Mouse (Mus musculus): ENCODE measurements around the gene N6amt1.

N6amt1 gene

GRCm38 (mm10) chr16:87354075-87354583 is at the start of gene N6amt1:
Gene N6amt1, plus strand, starts transcription at chr16:87354185.
- in situ Hi-C loops (cut with MseI, MboI), result no loop called here

- in situ Hi-C loops (cut with MseI, MboI), result no loop called here
These were observed 48.6 kb upstream of the N6amt1 start for GRCm38 (mm10) chr16:87305251-87306011.

- in situ Hi-C loops (cut with MseI, MboI), result no loop called here
These were observed 46.8 kb upstream of the N6amt1 start for GRCm38 (mm10) chr16:87307109-87307735.

GRCm38 (mm10) chr16:87310659-87311058 is 43.3 kb upstream of the N6amt1 start:
- in situ Hi-C loops (cut with MseI, MboI), result no loop called here

GRCm38 (mm10) chr16:87318200-87318811 is 35.7 kb upstream of the N6amt1 start:
- in situ Hi-C loops (cut with MseI, MboI), result no loop called here

- in situ Hi-C loops (cut with MseI, MboI), result no loop called here
These were observed 35.0 kb upstream of the N6amt1 start for GRCm38 (mm10) chr16:87318998-87319397.

- in situ Hi-C loops (cut with MseI, MboI), result no loop called here
These were observed 34.3 kb upstream of the N6amt1 start for GRCm38 (mm10) chr16:87319541-87320251.

- in situ Hi-C loops (cut with MseI, MboI), result no loop called here
These were observed 33.8 kb upstream of the N6amt1 start for GRCm38 (mm10) chr16:87320252-87320555.

- in situ Hi-C loops (cut with MseI, MboI), result no loop called here
These were observed 29.4 kb upstream of the N6amt1 start for GRCm38 (mm10) chr16:87324571-87324970.

GRCm38 (mm10) chr16:87329986-87330385 is 24.0 kb upstream of the N6amt1 start:
- in situ Hi-C loops (cut with MseI, MboI), result no loop called here

GRCm38 (mm10) chr16:87334756-87335155 is 19.2 kb upstream of the N6amt1 start:
- in situ Hi-C loops (cut with MseI, MboI), result no loop called here

- in situ Hi-C loops (cut with MseI, MboI), result no loop called here
These were observed 12.9 kb upstream of the N6amt1 start for GRCm38 (mm10) chr16:87341043-87341572.

- in situ Hi-C loops (cut with MseI, MboI), result no loop called here
These were observed 5.9 kb upstream of the N6amt1 start for GRCm38 (mm10) chr16:87348133-87348532.

GRCm38 (mm10) chr16:87351386-87352105 is 2.4 kb upstream of the N6amt1 start:
- in situ Hi-C loops (cut with MseI, MboI), result no loop called here

- in situ Hi-C loops (cut with MseI, MboI), result no loop called here
These were observed 380 bp upstream of the N6amt1 start for GRCm38 (mm10) chr16:87353605-87354004.

GRCm38 (mm10) chr16:87354748-87355147 is 763 bp downstream of the N6amt1 start:
- in situ Hi-C loops (cut with MseI, MboI), result no loop called here

- in situ Hi-C loops (cut with MseI, MboI), result no loop called here
These were observed 6.1 kb downstream of the N6amt1 start for GRCm38 (mm10) chr16:87360096-87360495.

- in situ Hi-C loops (cut with MseI, MboI), result no loop called here
These were observed 10.2 kb downstream of the N6amt1 start for GRCm38 (mm10) chr16:87364231-87364630.

- in situ Hi-C loops (cut with MseI, MboI), result no loop called here
These were observed 12.1 kb downstream of the N6amt1 start for GRCm38 (mm10) chr16:87366035-87366434.

GRCm38 (mm10) chr16:87366445-87366844 is 12.5 kb downstream of the N6amt1 start:
- in situ Hi-C loops (cut with MseI, MboI), result no loop called here

GRCm38 (mm10) chr16:87382996-87383395 is 29.0 kb downstream of the N6amt1 start:
- in situ Hi-C loops (cut with MseI, MboI), result no loop called here
